Mouse (Mus musculus) thymus, postnatal 25 days (tissue): ENCODE measurements around the gene Mill2.
A peak's percentile ranks its signal among the peaks of the same experiment; 100 is the strongest.

Experiments
- DNase-seq: peaks from one replicate; pipeline ENCODE4 v3.0.0; 2022

Gene Mill2

GRCm38 (mm10) chr7:18878691-18879090, 38.9 kb downstream of the Mill2 start:
- DNase-seq: no peak

GRCm38 (mm10) chr7:18883991-18884744, 44.4 kb downstream of the Mill2 start:
- no peak for DNase-seq

- DNase-seq: no peak
Observed at GRCm38 (mm10) chr7:18884745-18885422, 45.1 kb downstream of the Mill2 start.

GRCm38 (mm10) chr7:18886963-18887362, 47.2 kb downstream of the Mill2 start:
- DNase-seq: no peak

- DNase-seq: no peak
Observed at GRCm38 (mm10) chr7:18890848-18891247, 51.1 kb downstream of the Mill2 start.

GRCm38 (mm10) chr7:18891872-18892599, 52.3 kb downstream of the Mill2 start:
- DNase-seq: peak; percentile 85

GRCm38 (mm10) chr7:18893009-18893408, 53.2 kb downstream of the Mill2 start:
- DNase-seq: no peak

- peak; percentile 31 for DNase-seq
Observed at GRCm38 (mm10) chr7:18893651-18894430, 54.1 kb downstream of the Mill2 start.

- DNase-seq: no peak
Observed at GRCm38 (mm10) chr7:18896536-18896935, 56.8 kb downstream of the Mill2 start.

GRCm38 (mm10) chr7:18900513-18900912, 60.7 kb downstream of the Mill2 start:
- DNase-seq: no peak

GRCm38 (mm10) chr7:18902486-18902885, 62.7 kb downstream of the Mill2 start:
- DNase-seq: no peak

- no peak for DNase-seq
Observed at GRCm38 (mm10) chr7:18904971-18905370, 65.2 kb downstream of the Mill2 start.

- no peak for DNase-seq
Observed at GRCm38 (mm10) chr7:18909797-18910196, 70.0 kb downstream of the Mill2 start.

GRCm38 (mm10) chr7:18910241-18910831, 70.6 kb downstream of the Mill2 start, which contains the start of gene Ccdc61:
Gene Ccdc61 (minus strand): TSS chr7:18910415.
- peak; percentile 98 for DNase-seq
